Mouse (Mus musculus) lung, postnatal 0 days (tissue): ENCODE measurements around the gene Kifc3.

Experiments
- CTCF ChIP-seq: IDR thresholded peaks from 2 replicates; pipeline ENCODE4 v1.5.1; 2016; ENCODE audit warnings: antibody characterized with exemption, mild to moderate bottlenecking
- EP300 ChIP-seq: IDR thresholded peaks from 2 replicates; pipeline ENCODE4 v1.6.1; 2016; ENCODE audit warnings: antibody characterized with exemption, mild to moderate bottlenecking, control low read depth

GRCm38 (mm10) chr8:95187579-95187978 lies 15.0 kb downstream of the Kifc3 start:
- TF ChIP-seq CTCF: no peak
- no peak for TF ChIP-seq EP300
